Mouse (Mus musculus) heart, postnatal 0 days (tissue): Measurements from ENCODE around the gene Fgd3. TPM values are rescaled to one million over a fixed set of nuclear protein-coding genes. Genes with fewer than 3 reads are reported as not detected.

Experiments used
- ATAC-seq: fragments of 200-750 bp; cut with Nextera tagmentation; 2 replicates; pipeline ENCODE4 v1.8.0; 2017; ENCODE audit warnings: low read depth, moderate number of reproducible peaks, moderate library complexity; ENCODE audit not compliant: insufficient read depth
- DNase-seq: peaks from one replicate; pipeline ENCODE4 v3.0.0-alpha.2; 2016; ENCODE audit warnings: low spot score
- H3K27ac ChIP-seq: fragments of 300-500 bp; sonication (generic); 2 replicates; pipeline ENCODE4 v1.5.1; 2014; ENCODE audit warnings: low read depth, mild to moderate bottlenecking
- H3K27me3 ChIP-seq: fragments of 300-500 bp; sonication (generic); 2 replicates; pipeline ENCODE4 v1.6.1; 2014; ENCODE audit warnings: low read length, mixed read lengths; ENCODE audit not compliant: control insufficient read depth, insufficient read depth
- H3K36me3 ChIP-seq: fragments of 300-500 bp; sonication (generic); replicated peaks from 2 replicates; pipeline ENCODE4 v1.6.1; 2014; ENCODE audit warnings: low read length, mixed read lengths; ENCODE audit not compliant: control insufficient read depth, insufficient read depth
- H3K4me1 ChIP-seq: fragments of 300-500 bp; sonication (generic); 2 replicates; pipeline ENCODE4 v1.6.1; 2014; ENCODE audit warnings: antibody characterized with exemption; ENCODE audit not compliant: control insufficient read depth, insufficient read depth
- H3K4me2 ChIP-seq: fragments of 300-500 bp; sonication (generic); 2 replicates; pipeline ENCODE4 v1.6.1; 2014; ENCODE audit warnings: low read depth, mild to moderate bottlenecking, low read length, moderate library complexity
- H3K4me3 ChIP-seq: fragments of 300-500 bp; sonication (generic); 2 replicates; pipeline ENCODE4 v1.5.1; 2014; ENCODE audit warnings: low read depth, low read length
- H3K9ac ChIP-seq: fragments of 300-500 bp; sonication (generic); replicated peaks from 2 replicates; pipeline ENCODE4 v1.6.1; 2014; ENCODE audit warnings: low read depth, low read length, mixed read lengths
- H3K9me3 ChIP-seq: fragments of 300-500 bp; sonication (generic); replicated peaks from 2 replicates; pipeline ENCODE4 v1.6.1; 2016; ENCODE audit warnings: low read length; ENCODE audit not compliant: control insufficient read depth
- CTCF ChIP-seq: IDR thresholded peaks from 2 replicates; pipeline ENCODE4 v1.5.1; 2016; ENCODE audit warnings: antibody characterized with exemption, control low read depth, low read depth
- EP300 ChIP-seq: IDR thresholded peaks from 2 replicates; pipeline ENCODE4 v1.6.1; 2016; ENCODE audit warnings: antibody characterized with exemption, low read depth
- WGBS: fragments of 180-500 bp; shearing (Covaris S2); extraction: QIAGEN DNeasy Blood & Tissue Kit; methylation state at CpG from one replicate; pipeline ENCODE4 v1.1.7; 2014; 5-methylcytosine and 5-hydroxymethylcytosine counted together
- polyA plus RNA-seq: library from polyadenylated mRNA; unstranded; fragments of >200 nt; fragmentation: Nextera tagmentation; extraction: Ambion mirVana; gene quantifications from 2 replicates; pipeline ENCODE4 v1.2.1, GENCODE M21; 2015
- total RNA-seq: library from RNA; depleted of rRNA; stranded (reverse); fragments of >200 nt; gene quantifications from 2 replicates; pipeline ENCODE4 v1.2.3, GENCODE M21; 2014; ENCODE audit warnings: low replicate concordance

Gene Fgd3
- total and polyA plus RNA-seq, 2 experiments from 2014 or later = 0.05 to 1.6 TPM

DNA sequence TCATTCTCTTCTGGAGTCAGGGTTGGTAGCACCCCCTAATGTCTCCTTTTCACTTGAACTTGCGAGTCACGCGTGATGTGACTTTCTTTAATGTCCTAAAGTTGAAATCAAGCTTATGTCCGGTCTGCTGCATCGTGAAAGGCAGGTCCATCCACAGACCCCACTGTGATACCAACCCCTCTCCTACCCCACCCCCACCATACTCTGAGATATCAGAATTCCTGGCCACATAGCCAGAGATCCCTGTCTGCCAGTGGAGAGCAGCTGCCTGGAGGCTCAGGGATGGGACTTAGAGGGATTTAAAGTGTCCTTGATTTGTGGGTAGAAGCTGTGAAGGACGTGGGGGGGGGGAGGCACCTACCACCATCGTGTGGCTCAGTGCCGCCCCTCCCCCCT is 71.6 kb downstream of the Fgd3 start, which contains the start of gene Susd3:
Gene Susd3, minus strand, starts transcription at position 240 of the 396 bp plus-strand sequence.
- DNase-seq = no peak
- Histone ChIP-seq H3K4me2 (peak within 1 kb of the TSS; percentile 66), H3K4me3 (peak within 1 kb of the TSS; percentile 46), H3K9ac (peak within 1 kb of the TSS; percentile 34; the same call in 1 of the 2 replicates), H3K36me3 (no peaks in the 10 kb centered on the region), H3K9me3 (no peaks in the 10 kb centered on the region), H3K27ac (no peak within 1 kb of the TSS), H3K4me1 (peaks cover 17% of the 10 kb centered on the region; the same call in 1 of the 2 replicates), H3K27me3 (peaks cover 23% of the 10 kb centered on the region)
- WGBS = 18% methylated on average over 7 of the region's 8 CpGs
- TF ChIP-seq EP300 (no peak), CTCF (no peak)
- ATAC-seq = no peak

DNA sequence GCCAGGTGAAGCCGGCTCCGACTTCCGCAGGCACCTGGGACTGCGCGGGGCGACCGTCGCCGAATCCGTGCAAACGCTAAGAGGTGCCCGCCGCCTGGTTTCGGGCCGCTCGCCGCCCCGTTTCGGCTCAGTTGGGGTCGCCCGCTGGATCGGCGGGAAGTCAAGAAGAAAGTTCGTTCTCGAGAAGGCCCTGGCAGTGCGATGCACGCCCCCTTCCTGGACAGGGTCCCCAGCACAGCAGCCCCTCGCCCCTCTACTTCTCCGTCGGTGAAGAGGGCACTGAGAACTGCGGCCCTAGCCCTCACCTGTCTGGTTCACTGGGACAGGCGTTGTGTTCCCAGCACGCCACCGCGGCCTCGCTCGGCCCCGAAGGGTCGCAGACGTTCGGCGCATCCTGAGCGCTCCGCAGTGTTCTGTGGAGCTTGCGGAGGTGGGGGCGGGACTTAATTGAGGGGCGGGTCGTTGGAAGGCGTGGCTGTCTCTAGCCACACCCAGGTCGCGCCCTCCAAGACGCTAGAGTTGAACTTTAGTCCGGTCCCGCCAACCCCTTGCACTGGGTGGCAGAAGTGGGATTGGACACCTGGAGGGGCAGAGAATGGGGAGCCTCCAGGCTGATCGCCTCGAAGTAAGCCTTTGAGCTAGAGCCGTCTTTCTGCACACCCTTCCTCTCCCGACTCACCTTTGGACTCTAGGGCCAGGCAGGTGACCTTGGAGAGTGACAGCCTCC is 72.2 kb downstream of the Fgd3 start:
- H3K9ac ChIP-seq = peak overlapping the region; percentile 34; the same call in 1 of the 2 replicates
- TF ChIP-seq CTCF = no peak
- TF ChIP-seq EP300 = no peak
- WGBS = 2% methylated on average over 58 of the region's 58 CpGs
- no peak for DNase-seq
- no peak overlapping the region for H3K27ac ChIP-seq
- peak overlapping the region; percentile 66 for H3K4me2 ChIP-seq
- no peaks in the 10 kb centered on the region for H3K9me3 ChIP-seq
- ATAC-seq = peak; percentile 34; the same call in 1 of the 2 replicates
- peak overlapping the region; percentile 46 for H3K4me3 ChIP-seq
- no peaks in the 10 kb centered on the region for H3K36me3 ChIP-seq
- peaks cover 23% of the 10 kb centered on the region for H3K27me3 ChIP-seq
- H3K4me1 ChIP-seq = peaks cover 17% of the 10 kb centered on the region; the same call in 1 of the 2 replicates

- DNase-seq (no peak), ATAC-seq (no peak)
- no peak for TF ChIP-seq CTCF
- TF ChIP-seq EP300 = no peak
- Histone ChIP-seq H3K9ac (no peak overlapping the region), H3K27ac (no peak overlapping the region), H3K4me2 (peak overlapping the region; percentile 66), H3K4me1 (peaks cover 17% of the 10 kb centered on the region; the same call in 1 of the 2 replicates), H3K9me3 (no peaks in the 10 kb centered on the region), H3K4me3 (peak overlapping the region; percentile 46), H3K36me3 (no peaks in the 10 kb centered on the region), H3K27me3 (peaks cover 23% of the 10 kb centered on the region)
- WGBS = 50% methylated on average over 12 of the region's 12 CpGs
These were observed 72.8 kb downstream of the Fgd3 start for GRCm38 (mm10) chr13:49247232-49247739.

GRCm38 (mm10) chr13:49246626-49247025 is 73.5 kb downstream of the Fgd3 start:
- no peak overlapping the region for H3K27ac ChIP-seq
- no peak overlapping the region for H3K4me3 ChIP-seq
- WGBS = 82% methylated on average over 2 of the region's 2 CpGs
- no peak for TF ChIP-seq CTCF
- TF ChIP-seq EP300 = no peak
- H3K27me3 ChIP-seq = peaks cover 23% of the 10 kb centered on the region
- ATAC-seq = no peak
- H3K4me2 ChIP-seq = no peak overlapping the region
- no peak for DNase-seq
- no peaks in the 10 kb centered on the region for H3K36me3 ChIP-seq
- peaks cover 17% of the 10 kb centered on the region; the same call in 1 of the 2 replicates for H3K4me1 ChIP-seq
- H3K9me3 ChIP-seq = no peaks in the 10 kb centered on the region
- H3K9ac ChIP-seq = no peak overlapping the region

DNA sequence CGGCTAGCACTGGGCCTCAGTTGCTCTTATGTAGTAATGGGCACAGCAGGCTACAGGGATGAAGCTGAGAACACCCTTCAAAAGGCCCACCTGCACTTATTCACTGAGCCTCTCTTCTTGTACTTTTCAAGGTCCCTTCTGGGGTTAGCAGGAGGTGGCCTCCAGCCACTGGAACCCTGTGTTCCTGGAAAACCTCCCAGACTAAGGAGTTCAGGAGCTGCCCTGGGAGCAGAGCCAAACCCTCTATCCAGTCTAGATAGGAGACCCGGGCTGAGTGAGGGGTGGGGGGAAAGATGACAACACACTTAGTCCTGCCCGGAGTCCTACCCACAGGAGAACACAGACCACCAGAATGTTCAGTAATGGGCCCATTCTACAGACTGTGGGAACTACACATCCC is 74.1 kb downstream of the Fgd3 start:
- DNase-seq = no peak
- H3K9me3 ChIP-seq = no peaks in the 10 kb centered on the region
- 33% methylated on average over 3 of the region's 3 CpGs for WGBS
- no peaks in the 10 kb centered on the region for H3K36me3 ChIP-seq
- ATAC-seq = peak; percentile 25; the same call in 1 of the 2 replicates
- no peak overlapping the region for H3K4me3 ChIP-seq
- TF ChIP-seq EP300 (no peak), CTCF (no peak)
- H3K4me1 ChIP-seq = peaks cover 17% of the 10 kb centered on the region; the same call in 1 of the 2 replicates
- no peak overlapping the region for H3K9ac ChIP-seq
- H3K4me2 ChIP-seq = no peak overlapping the region
- H3K27me3 ChIP-seq = peaks cover 23% of the 10 kb centered on the region
- no peak overlapping the region for H3K27ac ChIP-seq
